Mouse (Mus musculus): ENCODE results near the gene Ercc4. TPM values are rescaled to one million over a fixed set of nuclear protein-coding genes. Genes with fewer than 3 reads are reported as not detected.

The Ercc4 gene
- polyA plus RNA-seq (2012; rRNA removed), result 15.0 and 15.9 TPM in 2 replicates

DNA sequence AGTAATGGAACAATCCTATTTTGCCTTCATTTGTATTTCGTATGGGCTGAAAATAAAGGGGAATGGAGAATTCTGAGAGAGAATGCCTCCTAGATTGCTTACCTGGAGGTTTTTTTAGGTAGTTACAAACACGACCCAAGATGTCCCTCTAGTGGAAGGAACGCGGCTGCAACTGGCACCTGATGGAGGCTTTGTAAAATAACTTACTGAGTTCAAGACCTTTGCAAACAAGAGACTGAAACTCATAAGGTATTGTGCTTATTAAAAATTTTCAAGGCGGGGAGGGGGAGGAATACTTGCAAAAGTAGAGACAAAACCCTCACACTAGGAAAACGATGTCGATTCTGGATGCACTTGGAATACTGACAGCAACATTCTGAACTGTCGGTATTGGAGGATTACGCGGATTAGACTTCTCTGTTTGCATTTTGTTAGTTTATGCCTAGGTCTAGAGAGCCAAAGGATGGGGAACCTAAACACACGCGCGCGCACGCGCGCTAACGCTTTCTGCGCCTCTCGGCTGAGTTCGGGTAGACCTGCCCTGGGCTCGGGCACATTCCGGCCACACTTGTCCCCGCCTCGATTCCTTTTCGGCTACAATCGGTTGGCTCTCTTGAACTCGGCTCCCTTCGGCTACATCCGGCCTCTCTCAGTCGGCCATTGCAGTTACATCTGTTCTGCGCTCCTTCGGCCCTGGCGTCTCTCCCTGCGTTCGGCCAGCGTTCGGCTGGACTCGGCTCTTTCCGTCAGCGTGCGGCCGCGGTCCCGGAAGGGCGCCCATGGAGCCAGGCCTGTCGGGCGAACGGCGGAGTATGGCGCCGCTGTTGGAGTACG lies at the start of gene Ercc4:
TSS of gene Ercc4 (plus strand) at position 529 of the 834 bp plus-strand sequence.

Other genes starting within 250 kb of the Ercc4 start
- 11.7 and 13.1 TPM in 2 replicates for gene Mrtfb, start 146.8 kb downstream of the Ercc4 start, polyA plus RNA-seq (2012; rRNA removed)

Data from central nervous system, embryonic 18 days (tissue).